Mouse (Mus musculus): ENCODE measurements around the gene Nipal1. TPM values are rescaled to one million over a fixed set of nuclear protein-coding genes. Genes with fewer than 3 reads are reported as not detected.
A peak's percentile ranks its signal among the peaks of the same experiment; 100 is the strongest.

The Nipal1 gene
- polyA plus RNA-seq, 1 experiment, result not detected

DNA sequence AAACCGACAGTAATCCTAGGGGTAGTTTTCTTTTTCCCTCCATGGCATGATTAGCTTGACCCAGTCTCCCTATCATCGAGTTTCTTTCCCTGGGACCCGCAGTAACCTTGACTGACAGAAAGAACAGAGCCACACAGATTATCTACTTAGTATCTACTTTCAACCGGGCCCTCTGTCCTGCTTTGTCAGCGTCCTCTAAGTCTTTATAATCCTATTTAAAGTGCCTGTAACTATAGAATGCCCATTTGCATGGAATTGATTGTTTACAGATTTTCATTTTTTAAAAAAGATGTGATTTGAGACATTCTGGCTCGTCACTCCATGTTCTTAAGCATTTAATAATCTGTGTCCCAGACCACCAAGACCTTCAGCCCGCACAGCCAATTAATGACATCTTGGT, 3.9 kb upstream of the Nipal1 start:
- TF ChIP-seq POLR2A (IDR thresholded peaks at IDR 0.05; ENCODE audit: extremely low read depth, insufficient read depth, low read length) (no peak), CTCF (IDR thresholded peaks at IDR 0.05; ENCODE audit: extremely low read depth, insufficient read depth, low read length) (no peak)

DNA sequence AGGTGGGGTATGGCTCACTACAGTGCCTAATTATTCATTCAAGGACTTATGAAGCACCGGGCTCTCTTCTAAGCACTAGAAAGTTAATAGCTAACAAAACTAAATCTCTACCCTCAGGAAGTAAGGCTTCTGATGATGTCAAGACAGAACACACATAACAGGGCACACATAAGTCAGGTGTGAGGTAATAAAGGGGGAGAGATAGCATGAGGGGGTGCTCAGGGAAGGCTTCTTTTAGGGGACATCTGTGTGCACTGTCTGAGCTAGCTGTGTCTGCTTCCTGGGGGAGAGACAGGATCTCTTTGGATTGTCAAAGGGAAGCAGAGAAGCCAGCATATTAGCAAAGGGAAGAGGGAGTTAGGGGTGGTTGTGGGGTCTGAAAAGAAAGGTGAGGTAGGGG, 3.4 kb upstream of the Nipal1 start, which contains the start of gene Cnga1:
TSS of gene Cnga1 (minus strand) at position 101 of the 400 bp plus-strand sequence.
- Histone ChIP-seq H3K4me3 (ENCODE audit: insufficient read depth, low read length) (no peak within 1 kb of the TSS), H3K27ac (ENCODE audit: insufficient read depth, low read length) (no peak within 1 kb of the TSS), H3K4me1 (ENCODE audit: control insufficient read depth, insufficient read depth, low read length) (peaks cover 2% of the 10 kb centered on the region; the same call in 1 of the 2 replicates)
- TF ChIP-seq POLR2A (IDR thresholded peaks at IDR 0.05; ENCODE audit: extremely low read depth, insufficient read depth, low read length) (no peak), CTCF (IDR thresholded peaks at IDR 0.05; ENCODE audit: extremely low read depth, insufficient read depth, low read length) (no peak)

More for the DNA sequence above, 3.9 kb upstream of the Nipal1 start:
- H3K4me3 ChIP-seq (ENCODE audit: insufficient read depth, low read length), result no peak overlapping the region
- H3K4me1 ChIP-seq (ENCODE audit: control insufficient read depth, insufficient read depth, low read length), result peaks cover 2% of the 10 kb centered on the region; the same call in 1 of the 2 replicates
- no peak overlapping the region for H3K27ac ChIP-seq (ENCODE audit: insufficient read depth, low read length)

DNA sequence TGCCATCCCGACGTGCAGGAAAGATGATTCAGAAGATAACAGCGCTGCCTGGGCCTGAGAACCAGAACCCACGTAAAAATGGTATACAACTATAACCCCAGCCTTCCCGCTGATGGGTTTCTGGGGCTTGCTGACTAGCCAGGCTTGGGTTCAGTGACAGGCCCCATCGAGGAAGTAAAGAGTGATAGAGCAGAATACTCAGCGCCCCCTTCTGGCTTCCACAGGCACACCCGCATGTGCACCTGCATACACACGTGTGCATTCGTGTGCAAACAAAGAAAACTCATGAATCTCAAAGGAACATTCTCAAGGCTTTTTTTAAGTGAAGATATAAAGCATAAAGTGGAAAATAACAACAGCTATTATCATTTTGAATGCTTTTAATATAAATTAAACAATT, 1.5 kb upstream of the Nipal1 start:
- Histone ChIP-seq H3K4me1 (ENCODE audit: control insufficient read depth, insufficient read depth, low read length) (peaks cover 2% of the 10 kb centered on the region; the same call in 1 of the 2 replicates), H3K27ac (ENCODE audit: insufficient read depth, low read length) (no peak overlapping the region), H3K4me3 (ENCODE audit: insufficient read depth, low read length) (no peak overlapping the region)
- no peak for TF ChIP-seq POLR2A (IDR thresholded peaks at IDR 0.05; ENCODE audit: extremely low read depth, insufficient read depth, low read length)
- TF ChIP-seq CTCF (IDR thresholded peaks at IDR 0.05; ENCODE audit: extremely low read depth, insufficient read depth, low read length), result 0 out of 2 replicates have a peak, but pooled peaks have one; percentile 7

DNA sequence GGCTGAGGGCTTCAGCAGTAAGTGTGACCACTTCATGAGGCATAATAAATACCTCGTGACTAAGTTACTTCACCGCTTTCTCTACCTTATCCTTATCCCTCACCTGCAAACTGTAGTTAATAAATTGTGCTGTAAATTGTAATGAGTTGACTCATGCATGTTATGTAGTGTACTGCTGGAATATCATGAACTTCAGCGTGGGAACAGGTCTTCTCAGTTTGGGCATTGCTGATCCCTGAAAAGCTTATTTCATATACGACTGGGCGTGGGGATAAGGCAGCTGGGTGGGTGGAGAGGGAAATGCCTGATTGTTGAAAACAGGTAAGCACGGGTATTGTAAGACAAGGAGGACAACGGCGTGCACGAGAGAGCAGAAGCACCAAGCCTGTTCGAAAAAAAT, 599 bp upstream of the Nipal1 start:
- TF ChIP-seq POLR2A (IDR thresholded peaks at IDR 0.05; ENCODE audit: extremely low read depth, insufficient read depth, low read length), result no peak
- TF ChIP-seq CTCF (IDR thresholded peaks at IDR 0.05; ENCODE audit: extremely low read depth, insufficient read depth, low read length), result no peak
- Histone ChIP-seq H3K4me1 (ENCODE audit: control insufficient read depth, insufficient read depth, low read length) (peaks cover 2% of the 10 kb centered on the region; the same call in 1 of the 2 replicates), H3K4me3 (ENCODE audit: insufficient read depth, low read length) (peak overlapping the region; percentile 30), H3K27ac (ENCODE audit: insufficient read depth, low read length) (no peak overlapping the region)

DNA sequence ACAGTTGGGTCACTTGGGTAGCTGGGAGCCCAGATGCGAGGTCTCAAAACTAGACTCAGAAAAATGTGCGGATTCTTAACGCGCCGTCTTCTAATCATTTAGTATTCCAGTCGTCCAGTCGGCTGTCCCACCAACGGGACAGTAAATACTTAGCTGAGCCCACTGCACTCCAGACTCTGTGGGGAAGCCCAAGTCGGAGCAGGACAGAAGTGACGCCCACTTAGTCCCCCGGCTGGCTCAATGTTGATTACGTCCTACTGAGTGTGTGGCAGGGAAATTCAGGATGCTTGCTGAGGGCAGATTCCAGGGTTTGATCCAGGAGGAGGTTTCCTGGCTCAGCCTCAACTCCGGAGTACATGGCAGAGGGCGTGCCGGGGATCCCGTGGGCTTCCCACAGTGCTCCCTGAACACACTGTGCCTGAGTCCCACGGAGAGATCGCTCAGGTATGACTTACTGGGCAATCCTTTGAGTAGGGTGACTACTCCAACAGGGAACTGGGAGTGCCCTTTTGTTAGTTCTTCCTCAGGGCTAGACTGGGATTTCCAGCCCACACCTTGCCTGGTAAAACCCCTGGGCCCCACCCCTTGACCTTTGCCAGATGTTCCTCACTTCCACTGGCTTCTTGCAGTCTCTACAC, 482 bp downstream of the Nipal1 start:
- no peak for TF ChIP-seq POLR2A (IDR thresholded peaks at IDR 0.05; ENCODE audit: extremely low read depth, insufficient read depth, low read length)
- TF ChIP-seq CTCF (IDR thresholded peaks at IDR 0.05; ENCODE audit: extremely low read depth, insufficient read depth, low read length), result no peak
- Histone ChIP-seq H3K4me3 (ENCODE audit: insufficient read depth, low read length) (peak overlapping the region; percentile 30), H3K4me1 (ENCODE audit: control insufficient read depth, insufficient read depth, low read length) (peaks cover 2% of the 10 kb centered on the region; the same call in 1 of the 2 replicates), H3K27ac (ENCODE audit: insufficient read depth, low read length) (no peak overlapping the region)

DNA sequence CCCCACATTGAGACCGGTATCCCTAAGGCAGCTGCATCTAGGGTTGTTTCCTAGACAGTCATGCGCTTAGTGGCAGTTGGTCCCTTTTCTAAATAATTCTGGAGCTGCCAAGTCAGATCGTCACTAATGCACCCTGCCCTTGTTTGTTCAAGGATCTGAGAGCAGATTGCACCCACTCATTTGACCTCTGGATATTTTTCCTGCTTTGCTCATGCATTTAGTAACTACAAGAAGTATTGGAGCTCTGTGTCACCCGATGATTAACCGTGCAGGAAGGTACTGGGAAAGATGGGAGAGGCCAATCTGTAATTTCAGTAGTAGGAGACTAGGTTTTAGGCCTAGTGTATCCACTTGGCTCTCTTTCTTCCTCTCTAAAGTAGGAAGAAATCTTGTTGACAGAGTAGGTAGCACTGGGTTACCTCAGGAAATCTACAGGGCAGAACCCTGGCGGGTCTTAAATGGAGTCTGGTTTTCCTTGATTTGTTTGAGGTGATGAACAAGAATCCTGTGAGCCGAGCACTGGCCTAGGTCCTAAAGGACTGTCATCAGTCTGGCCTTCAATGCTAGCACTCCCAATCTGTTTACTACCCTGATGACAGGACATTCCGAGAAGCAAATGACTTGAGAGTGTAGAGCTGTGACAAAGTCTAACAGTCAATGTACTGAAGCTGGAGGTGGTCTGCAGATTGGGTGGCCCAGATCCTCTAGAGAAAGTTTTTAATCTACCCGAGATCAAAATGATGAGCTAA, 1.6 kb downstream of the Nipal1 start:
- peaks cover 2% of the 10 kb centered on the region; the same call in 1 of the 2 replicates for H3K4me1 ChIP-seq (ENCODE audit: control insufficient read depth, insufficient read depth, low read length)
- no peak for TF ChIP-seq CTCF (IDR thresholded peaks at IDR 0.05; ENCODE audit: extremely low read depth, insufficient read depth, low read length)
- TF ChIP-seq POLR2A (IDR thresholded peaks at IDR 0.05; ENCODE audit: extremely low read depth, insufficient read depth, low read length), result no peak
- H3K27ac ChIP-seq (ENCODE audit: insufficient read depth, low read length), result no peak overlapping the region

DNA sequence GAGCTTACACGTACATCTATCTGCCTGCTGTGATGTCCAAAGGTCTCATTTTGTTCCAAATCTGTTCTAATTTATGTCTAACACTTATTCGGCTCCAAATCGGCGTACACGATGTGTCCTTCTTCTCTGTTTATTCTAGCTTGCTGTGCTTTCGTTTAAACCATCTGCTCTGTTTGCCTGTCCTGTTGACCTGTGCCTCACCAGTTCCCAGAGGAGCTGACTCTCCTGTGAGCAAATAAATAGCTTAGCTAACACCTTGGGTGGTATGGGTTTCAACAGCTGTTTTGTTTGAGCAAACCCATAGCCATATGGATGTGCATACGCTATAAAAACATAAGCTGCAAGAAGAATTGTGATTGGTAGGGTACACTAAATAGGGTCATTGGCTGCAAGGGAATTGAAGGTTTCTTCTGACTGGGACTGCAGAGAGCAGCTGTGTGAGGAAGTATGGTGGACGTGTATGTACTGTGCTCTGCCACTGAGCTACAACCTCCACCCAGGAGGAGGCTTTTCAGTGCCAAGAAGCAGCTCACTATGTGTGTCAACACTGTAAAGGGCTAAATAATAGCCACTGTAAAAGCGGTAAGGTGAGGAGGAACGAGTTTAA, 5.6 kb downstream of the Nipal1 start:
- Histone ChIP-seq H3K27ac (ENCODE audit: insufficient read depth, low read length) (no peak overlapping the region), H3K4me3 (ENCODE audit: insufficient read depth, low read length) (no peak overlapping the region), H3K4me1 (ENCODE audit: control insufficient read depth, insufficient read depth, low read length) (no peaks in the 10 kb centered on the region)
- TF ChIP-seq CTCF (IDR thresholded peaks at IDR 0.05; ENCODE audit: extremely low read depth, insufficient read depth, low read length), result no peak
- no peak for TF ChIP-seq POLR2A (IDR thresholded peaks at IDR 0.05; ENCODE audit: extremely low read depth, insufficient read depth, low read length)

More for the DNA sequence above, 1.6 kb downstream of the Nipal1 start:
- no peak overlapping the region for H3K4me3 ChIP-seq (ENCODE audit: insufficient read depth, low read length)

DNA sequence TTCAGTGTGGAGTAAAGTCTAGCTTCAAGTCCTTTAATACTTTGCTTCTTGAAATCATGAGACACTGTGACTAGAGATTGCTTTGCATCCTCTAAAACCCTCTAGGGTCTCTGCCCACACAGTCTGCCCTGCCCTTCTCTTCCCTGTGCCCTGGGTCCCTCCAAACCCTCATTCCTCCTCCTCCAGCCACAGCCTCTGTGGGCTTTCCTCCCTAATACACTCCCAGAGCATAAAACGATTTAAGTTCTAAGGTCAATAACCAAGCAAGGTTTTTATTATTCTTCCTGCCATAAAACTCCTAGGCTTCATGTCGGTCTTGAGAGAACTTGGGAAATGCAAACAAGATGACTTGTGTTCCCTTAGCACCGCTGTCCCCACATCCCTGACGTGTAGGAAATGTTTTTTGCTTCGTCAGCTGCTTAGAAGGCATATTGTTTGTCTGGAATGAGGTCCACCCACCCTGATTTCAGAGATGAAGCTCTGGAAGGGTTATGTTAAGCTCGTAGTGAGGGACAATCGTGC, 8.7 kb downstream of the Nipal1 start:
- H3K4me3 ChIP-seq (ENCODE audit: insufficient read depth, low read length), result no peak overlapping the region
- no peak overlapping the region for H3K27ac ChIP-seq (ENCODE audit: insufficient read depth, low read length)
- TF ChIP-seq CTCF (IDR thresholded peaks at IDR 0.05; ENCODE audit: extremely low read depth, insufficient read depth, low read length), result no peak
- TF ChIP-seq POLR2A (IDR thresholded peaks at IDR 0.05; ENCODE audit: extremely low read depth, insufficient read depth, low read length), result no peak
- H3K4me1 ChIP-seq (ENCODE audit: control insufficient read depth, insufficient read depth, low read length), result no peaks in the 10 kb centered on the region

DNA sequence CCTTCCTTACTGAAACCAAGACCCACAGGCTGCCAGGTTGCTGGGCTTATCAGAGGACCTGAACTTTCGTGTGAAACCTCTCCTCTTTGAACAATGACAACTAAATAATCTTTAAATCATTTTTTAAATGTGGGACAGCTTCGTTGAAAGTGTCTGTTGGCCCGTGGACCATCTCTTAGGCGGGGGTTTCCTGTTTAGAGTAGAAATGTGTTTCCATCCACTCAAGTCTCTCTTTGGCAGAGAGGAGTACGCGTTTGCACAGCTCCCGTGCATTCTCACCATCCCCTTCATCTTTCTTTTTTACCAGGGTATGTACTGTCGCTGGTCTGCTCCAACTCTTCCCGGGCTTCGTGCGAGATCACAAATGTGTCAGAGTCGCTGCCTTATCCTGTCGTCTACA, 10.8 kb downstream of the Nipal1 start:
- TF ChIP-seq CTCF (IDR thresholded peaks at IDR 0.05; ENCODE audit: extremely low read depth, insufficient read depth, low read length), result no peak
- no peak for TF ChIP-seq POLR2A (IDR thresholded peaks at IDR 0.05; ENCODE audit: extremely low read depth, insufficient read depth, low read length)
- H3K4me3 ChIP-seq (ENCODE audit: insufficient read depth, low read length), result no peak overlapping the region
- H3K4me1 ChIP-seq (ENCODE audit: control insufficient read depth, insufficient read depth, low read length), result no peaks in the 10 kb centered on the region
- H3K27ac ChIP-seq (ENCODE audit: insufficient read depth, low read length), result no peak overlapping the region
